ENCODE assay signal across 11 mouse cellular contexts in the genomic region with DNA sequence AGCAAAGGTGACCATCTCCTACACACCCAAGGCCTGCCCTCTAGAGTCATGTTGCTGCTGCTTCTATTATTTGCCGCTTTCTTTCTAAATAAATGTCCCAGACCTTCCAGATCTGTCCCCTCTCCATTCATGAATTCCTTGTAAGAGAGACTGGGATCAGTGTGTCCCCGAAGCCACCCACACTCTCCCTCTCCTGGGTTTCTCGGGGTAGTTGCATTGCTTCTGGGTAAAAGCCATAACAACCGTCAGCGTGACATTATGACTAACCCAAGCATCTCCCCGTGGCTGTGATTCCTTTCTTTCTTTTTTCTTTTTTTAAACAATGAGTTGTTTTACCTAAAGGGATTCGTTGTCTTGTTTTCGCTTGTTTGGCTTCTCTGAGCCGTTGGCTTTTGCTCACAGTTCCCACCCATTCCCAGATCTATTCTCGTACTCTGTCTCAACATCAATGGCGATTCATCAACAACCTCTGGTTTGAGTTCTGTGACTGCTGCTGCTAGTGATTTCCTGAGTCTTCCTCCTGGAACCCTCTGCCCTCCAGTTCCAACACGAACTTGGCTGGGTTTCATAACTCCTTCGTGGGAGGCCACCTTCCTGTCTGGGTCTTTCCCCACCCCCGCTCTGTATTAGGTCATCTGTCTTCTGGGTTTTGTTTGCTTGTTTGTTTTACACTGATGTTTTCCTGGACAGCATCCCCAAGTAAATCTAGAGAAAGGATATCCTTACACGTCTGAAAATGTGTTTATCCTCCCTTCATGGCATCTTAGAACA.
DNase-seq lines count a peak whose midpoint lies in the region; ATAC-seq lines count a peak whose summit lies in the region.
"Had no signal": no experiment of that assay in that cellular context is flagged by ENCODE, and none has a peak within 500 bp of the region (broad histone marks: within the 10 kb centered on the region; RNA-seq: fewer than 3 reads in every experiment).

No protein-coding gene starts in this region.

- no peak overlapping the region for H3K9ac ChIP-seq in forebrain, embryonic 11.5 days (ENCODE audit: low read length)
- H3K9ac ChIP-seq in forebrain, embryonic 13.5 days: no peak overlapping the region
- no peak overlapping the region for H3K9ac ChIP-seq in forebrain, embryonic 14.5 days (ENCODE audit: low read length)
- H3K9ac ChIP-seq: midbrain, embryonic 15.5 days had no signal

- H3K36me3 ChIP-seq in forebrain, embryonic 11.5 days (ENCODE audit: control insufficient read depth, insufficient read depth, low read length): no peaks in the 10 kb centered on the region
- H3K36me3 ChIP-seq in forebrain, embryonic 13.5 days (ENCODE audit: poor library complexity, severe bottlenecking): peaks cover 30% of the 10 kb centered on the region
- H3K36me3 ChIP-seq in forebrain, embryonic 14.5 days (ENCODE audit: control insufficient read depth, insufficient read depth, low read length): peaks cover 25% of the 10 kb centered on the region

- 86% methylated on average over 15 of the region's 15 CpGs for WGBS in forebrain, embryonic 11.5 days
- WGBS in forebrain, embryonic 13.5 days: 72% methylated on average over 15 of the region's 15 CpGs
- 75% methylated on average over 15 of the region's 15 CpGs for WGBS in forebrain, embryonic 14.5 days

- ATAC-seq in forebrain, embryonic 11.5 days (replicated peaks; ENCODE audit: low FRiP score): no peak
- ATAC-seq in forebrain, embryonic 13.5 days: no peak
- no peak for ATAC-seq in forebrain, embryonic 14.5 days
- ATAC-seq: midbrain, embryonic 15.5 days had no signal

- H3K27me3 ChIP-seq in forebrain, embryonic 11.5 days (ENCODE audit: control insufficient read depth, insufficient read depth, low read length): no peaks in the 10 kb centered on the region
- no peaks in the 10 kb centered on the region for H3K27me3 ChIP-seq in forebrain, embryonic 13.5 days
- no peaks in the 10 kb centered on the region for H3K27me3 ChIP-seq in forebrain, embryonic 14.5 days (replicated peaks; ENCODE audit: control insufficient read depth, insufficient read depth, low read length)
- H3K27me3 ChIP-seq: midbrain, embryonic 15.5 days had no signal

- H3K27ac ChIP-seq in forebrain, embryonic 11.5 days (ENCODE audit: low read depth, low read length): no peak overlapping the region
- H3K27ac ChIP-seq in forebrain, embryonic 13.5 days: no peak overlapping the region
- H3K27ac ChIP-seq in forebrain, embryonic 14.5 days (ENCODE audit: low read depth, low read length): no peak overlapping the region
- H3K27ac ChIP-seq: midbrain, embryonic 15.5 days had no signal

- H3K9me3 ChIP-seq in forebrain, embryonic 11.5 days (ENCODE audit: control insufficient read depth, low read length): no peaks in the 10 kb centered on the region
- no peaks in the 10 kb centered on the region for H3K9me3 ChIP-seq in forebrain, embryonic 13.5 days (replicated peaks)
- no peaks in the 10 kb centered on the region for H3K9me3 ChIP-seq in forebrain, embryonic 14.5 days (replicated peaks; ENCODE audit: control insufficient read depth, low read length)
- H3K9me3 ChIP-seq: midbrain, embryonic 15.5 days had no signal

- H3K4me2 ChIP-seq in forebrain, embryonic 11.5 days (ENCODE audit: low read depth, low read length, severe bottlenecking): no peak overlapping the region
- no peak overlapping the region for H3K4me2 ChIP-seq in forebrain, embryonic 13.5 days
- H3K4me2 ChIP-seq in forebrain, embryonic 14.5 days (ENCODE audit: low read length): no peak overlapping the region
- H3K4me2 ChIP-seq: midbrain, embryonic 15.5 days had no signal

- H3K4me3 ChIP-seq in forebrain, embryonic 11.5 days (ENCODE audit: low read depth, low read length): no peak overlapping the region
- H3K4me3 ChIP-seq in forebrain, embryonic 13.5 days: no peak overlapping the region
- H3K4me3 ChIP-seq in forebrain, embryonic 14.5 days (ENCODE audit: low read depth, low read length): no peak overlapping the region
- H3K4me3 ChIP-seq: midbrain, embryonic 15.5 days had no signal

- H3K4me1 ChIP-seq in forebrain, embryonic 11.5 days (replicated peaks; ENCODE audit: control insufficient read depth, insufficient read depth, low read length): no peaks in the 10 kb centered on the region
- H3K4me1 ChIP-seq in forebrain, embryonic 13.5 days: peaks cover 7% of the 10 kb centered on the region
- H3K4me1 ChIP-seq in forebrain, embryonic 14.5 days (ENCODE audit: control insufficient read depth, insufficient read depth, low read length): peaks cover 6% of the 10 kb centered on the region

- DNase-seq in forebrain, embryonic 11.5 days (ENCODE audit: low spot score): peak; percentile 22
- DNase-seq in NIH3T3 (ENCODE audit: low read depth): peak; percentile 46
- DNase-seq in heart, adult 9 months (ENCODE audit: low spot score in 2 of 2): peak; percentile 71 to 74
- DNase-seq in kidney, postnatal 14 days: peak; percentile 77
- no peak for DNase-seq in thymus, adult 18-20 months
- DNase-seq in forebrain, embryonic 14.5 days (ENCODE audit: low spot score): no peak
- no peak for DNase-seq in layer of hippocampus, adult 8-10 months (ENCODE audit: low spot score in 2 of 2)
- DNase-seq: B cell, adult 2 months; cerebellum, adult 9-10 months had no signal

Comparison
In these comparisons a context has a peak if more than half of its experiments do, and no peak if none do; other contexts are left out.
1. DNase-seq: peak in forebrain, embryonic 11.5 days (single experiment), NIH3T3 (single experiment), heart, adult 9 months (2 of 2) and kidney, postnatal 14 days (single experiment); none in thymus, adult 18-20 months (0 of 2), forebrain, embryonic 14.5 days (single experiment) and layer of hippocampus, adult 8-10 months (0 of 2).